Mouse (Mus musculus) liver, embryonic 15.5 days (tissue): Measurements from ENCODE around the gene 0610010K14Rik. TPM values are rescaled to one million over a fixed set of nuclear protein-coding genes. Genes with fewer than 3 reads are reported as not detected.

Experiments used
- ATAC-seq: fragments of 200-750 bp; cut with Nextera tagmentation; 2 replicates; pipeline ENCODE4 v1.8.0; 2017; ENCODE audit warnings: moderate number of reproducible peaks, mild to moderate bottlenecking, moderate library complexity; ENCODE audit not compliant: insufficient read depth
- H3K27ac ChIP-seq: fragments of 300-500 bp; sonication (generic); replicated peaks from 2 replicates; pipeline ENCODE4 v1.5.1; 2015; ENCODE audit warnings: mild to moderate bottlenecking, inconsistent platforms
- H3K27me3 ChIP-seq: fragments of 300-500 bp; sonication (generic); 2 replicates; pipeline ENCODE4 v1.6.1; 2015; ENCODE audit warnings: mild to moderate bottlenecking, inconsistent platforms
- H3K36me3 ChIP-seq: fragments of 300-500 bp; sonication (generic); replicated peaks from 2 replicates; pipeline ENCODE4 v1.6.1; 2015; ENCODE audit warnings: moderate library complexity, mild to moderate bottlenecking, inconsistent platforms
- H3K4me1 ChIP-seq: fragments of 300-500 bp; sonication (generic); replicated peaks from 2 replicates; pipeline ENCODE4 v1.6.1; 2015; ENCODE audit warnings: inconsistent platforms
- H3K4me2 ChIP-seq: fragments of 300-500 bp; sonication (generic); 2 replicates; pipeline ENCODE4 v1.6.1; 2015; ENCODE audit warnings: moderate library complexity, mild to moderate bottlenecking, inconsistent platforms
- H3K4me3 ChIP-seq: fragments of 300-500 bp; sonication (generic); replicated peaks from 2 replicates; pipeline ENCODE4 v1.5.1; 2015; ENCODE audit warnings: mild to moderate bottlenecking, inconsistent platforms
- H3K9ac ChIP-seq: fragments of 300-500 bp; sonication (generic); 2 replicates; pipeline ENCODE4 v1.6.1; 2015; ENCODE audit warnings: moderate library complexity, mild to moderate bottlenecking, inconsistent platforms
- H3K9me3 ChIP-seq: fragments of 300-500 bp; sonication (generic); replicated peaks from 2 replicates; pipeline ENCODE4 v1.6.1; 2016; ENCODE audit warnings: inconsistent platforms
- WGBS: fragments of 180-500 bp; shearing (Covaris S2); methylation state at CpG from one replicate; pipeline ENCODE4 v1.1.7; 2015; ENCODE audit warnings: mixed read lengths; ENCODE audit not compliant: insufficient replicate concordance; 5-methylcytosine and 5-hydroxymethylcytosine counted together
- microRNA counts: library from miRNA; unstranded; fragments of <30 nt; microRNA quantifications from one replicate; lab custom pipeline; 2016
- microRNA-seq: library from miRNA; unstranded; fragments of <30 nt; microRNA quantifications from one replicate; pipeline ENCODE4, GENCODE M21; 2016
- polyA plus RNA-seq: library from polyadenylated mRNA; unstranded; fragments of >200 nt; fragmentation: Nextera tagmentation; extraction: Ambion mirVana; gene quantifications from 2 replicates; pipeline ENCODE4 v1.2.1, GENCODE M21; 2015

The 0610010K14Rik gene
- polyA plus RNA-seq, 1 experiment from 2014 or later, result 62.2 TPM

DNA sequence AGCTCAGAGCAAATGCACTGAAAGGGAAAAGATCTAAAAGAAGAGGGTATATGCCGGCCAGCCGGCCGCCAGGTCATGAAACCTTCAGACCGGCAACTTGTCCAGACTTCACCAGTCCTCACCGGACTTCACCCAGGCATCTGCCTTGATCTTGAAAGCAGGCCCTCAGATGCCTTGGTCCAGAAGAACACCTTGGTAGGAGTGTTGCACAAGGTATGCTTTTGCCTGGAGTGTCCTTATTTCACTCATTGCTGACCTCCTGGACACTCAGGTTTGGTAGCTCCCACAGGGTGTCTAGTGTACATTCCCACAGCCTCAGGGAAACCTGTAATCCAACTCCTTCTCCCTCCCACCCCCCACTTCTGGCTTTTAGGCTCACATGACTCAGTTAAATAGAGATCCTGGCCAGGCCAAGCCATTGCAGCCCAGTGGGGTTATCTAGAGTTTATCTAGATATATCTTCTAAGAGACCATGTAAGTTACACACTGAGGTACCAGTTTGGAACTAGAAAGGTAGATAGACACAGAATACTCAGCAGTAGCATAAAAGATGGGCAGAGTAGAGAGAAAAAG, 37.6 kb downstream of the 0610010K14Rik start:
- H3K9ac ChIP-seq, result no peak overlapping the region
- WGBS, result 67% methylated on average over 5 of the region's 5 CpGs
- ATAC-seq, result no peak

DNA sequence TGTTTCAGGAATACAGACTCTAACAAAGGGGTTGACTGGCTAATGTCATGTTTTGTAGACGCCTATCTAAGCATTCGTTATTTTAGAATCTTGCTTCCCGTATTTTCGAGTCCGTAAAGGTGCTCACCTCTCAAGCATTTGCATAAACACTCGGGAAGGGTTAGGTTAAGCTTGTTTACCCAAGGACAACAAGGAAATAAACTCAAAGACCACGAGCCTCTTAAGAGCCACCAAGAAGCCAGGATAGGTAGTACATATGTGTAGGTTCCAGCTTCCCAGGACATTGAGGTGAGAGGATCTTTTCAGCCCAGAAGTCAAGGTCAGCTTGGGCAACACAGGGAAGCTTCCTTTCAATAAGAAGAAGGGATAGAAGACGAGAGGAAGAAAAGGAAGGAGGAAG, 38.6 kb downstream of the 0610010K14Rik start:
- ATAC-seq, result no peak
- Histone ChIP-seq H3K4me1 (0 out of 2 replicates have a peak, but pooled peaks cover 3% of the 10 kb centered on the region), H3K9me3 (no peaks in the 10 kb centered on the region), H3K36me3 (no peaks in the 10 kb centered on the region), H3K4me3 (no peak overlapping the region), H3K27me3 (0 out of 2 replicates have a peak, but pooled peaks cover 11% of the 10 kb centered on the region), H3K4me2 (no peak overlapping the region), H3K9ac (no peak overlapping the region), H3K27ac (no peak overlapping the region)
- 64% methylated on average over 8 of the region's 8 CpGs for WGBS

More for the DNA sequence above, 37.6 kb downstream of the 0610010K14Rik start:
- no peak overlapping the region for H3K4me2 ChIP-seq
- H3K27me3 ChIP-seq, result 0 out of 2 replicates have a peak, but pooled peaks cover 11% of the 10 kb centered on the region
- no peaks in the 10 kb centered on the region for H3K36me3 ChIP-seq
- 0 out of 2 replicates have a peak, but pooled peaks cover 3% of the 10 kb centered on the region for H3K4me1 ChIP-seq
- no peaks in the 10 kb centered on the region for H3K9me3 ChIP-seq
- no peak overlapping the region for H3K27ac ChIP-seq
- H3K4me3 ChIP-seq, result no peak overlapping the region

DNA sequence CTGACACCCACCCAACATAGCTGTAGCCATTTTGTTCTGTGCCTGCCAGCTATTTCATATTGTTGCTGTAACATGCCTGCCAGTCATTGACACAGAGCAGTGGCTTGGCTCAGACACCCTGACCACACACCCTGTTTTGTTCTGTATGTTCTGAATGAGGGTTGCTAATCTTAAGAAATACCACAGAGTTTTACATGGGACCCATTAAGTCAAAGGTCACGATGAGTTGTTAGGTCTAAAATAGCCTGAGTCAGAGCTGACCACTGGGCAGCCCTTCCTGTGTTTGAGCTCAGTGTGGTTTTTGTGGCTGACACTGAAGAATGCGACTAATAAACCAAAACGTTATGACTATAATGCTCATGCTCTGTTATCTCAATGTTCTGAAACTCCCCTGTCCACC, 39.4 kb downstream of the 0610010K14Rik start:
- no peak for ATAC-seq
- no peak overlapping the region for H3K27ac ChIP-seq

DNA sequence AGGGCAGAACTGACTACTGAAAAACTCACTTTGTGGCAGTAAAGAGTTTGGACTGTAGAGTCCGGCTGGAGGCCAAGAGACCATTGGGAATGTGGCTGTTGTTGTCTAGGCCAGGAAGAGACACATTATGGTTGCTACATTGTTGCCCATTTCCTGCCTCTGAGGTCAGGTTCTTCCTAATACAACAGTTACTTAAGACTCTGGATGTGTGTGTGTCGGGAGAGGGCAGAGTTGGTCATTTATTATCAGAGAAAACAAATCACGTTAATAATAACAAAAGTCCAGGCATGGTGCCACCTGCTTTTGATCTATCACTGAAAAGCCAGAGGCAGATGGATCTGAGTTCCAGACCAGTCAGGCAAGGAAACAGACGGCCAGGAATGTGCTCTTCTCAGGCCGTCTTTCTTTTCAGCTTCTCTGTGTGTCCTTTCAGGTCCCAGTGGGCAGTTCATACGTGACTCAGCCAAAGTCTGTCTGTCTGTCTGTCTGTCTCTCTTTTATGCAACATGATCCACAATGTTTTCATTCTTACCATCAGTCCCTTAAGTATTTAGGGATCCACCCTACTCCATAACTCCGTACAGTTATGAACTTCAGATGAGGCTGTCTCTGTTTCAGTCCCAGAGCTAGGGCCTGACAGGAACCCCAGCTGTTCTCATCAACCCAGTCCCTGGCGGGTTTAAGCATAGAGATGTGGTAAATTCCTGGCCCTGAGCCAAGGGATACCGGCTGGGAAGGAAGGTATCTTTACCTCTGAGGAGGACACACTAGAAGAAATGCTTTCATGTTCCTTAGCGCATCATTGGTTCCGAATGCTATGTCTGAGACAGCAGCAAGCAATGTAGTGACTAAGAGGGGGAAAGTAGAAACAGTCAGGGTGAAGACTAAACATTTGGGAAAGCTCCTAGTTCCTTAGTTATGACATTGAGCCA, 44.1 kb downstream of the 0610010K14Rik start:
- H3K9ac ChIP-seq, result no peak overlapping the region
- no peaks in the 10 kb centered on the region for H3K9me3 ChIP-seq
- no peak for ATAC-seq
- H3K27me3 ChIP-seq, result no peaks in the 10 kb centered on the region
- H3K36me3 ChIP-seq, result no peaks in the 10 kb centered on the region
- no peak overlapping the region for H3K27ac ChIP-seq
- WGBS, result 53% methylated on average over 11 of the region's 11 CpGs
- no peak overlapping the region for H3K4me3 ChIP-seq
- no peaks in the 10 kb centered on the region for H3K4me1 ChIP-seq
- no peak overlapping the region for H3K4me2 ChIP-seq

More for the DNA sequence above, 39.4 kb downstream of the 0610010K14Rik start:
- 0 out of 2 replicates have a peak, but pooled peaks cover 8% of the 10 kb centered on the region for H3K27me3 ChIP-seq
- WGBS, result 24% methylated on average over 3 of the region's 3 CpGs
- no peaks in the 10 kb centered on the region for H3K9me3 ChIP-seq
- H3K4me3 ChIP-seq, result no peak overlapping the region
- H3K4me2 ChIP-seq, result no peak overlapping the region
- no peaks in the 10 kb centered on the region for H3K36me3 ChIP-seq
- H3K9ac ChIP-seq, result no peak overlapping the region
- H3K4me1 ChIP-seq, result 0 out of 2 replicates have a peak, but pooled peaks cover 3% of the 10 kb centered on the region

DNA sequence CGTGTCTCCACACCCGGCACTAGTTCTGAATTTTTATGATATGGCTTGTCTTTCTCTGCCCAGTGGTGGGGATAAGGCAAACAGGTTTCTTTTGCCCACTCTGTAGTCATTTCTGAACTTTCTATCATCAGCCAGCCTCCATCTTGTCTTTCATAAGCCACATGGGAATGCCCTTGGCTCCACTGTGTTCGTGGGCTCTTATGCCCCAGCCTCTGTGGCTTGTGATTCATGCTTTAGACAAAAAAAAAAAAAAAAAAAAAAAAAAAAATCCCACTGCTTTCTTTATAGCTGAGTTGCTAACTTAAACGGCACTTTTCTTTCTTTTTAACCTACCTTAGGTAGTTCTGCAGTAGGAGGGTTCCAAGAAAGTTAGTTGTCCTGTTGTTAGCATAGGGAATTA, 45.6 kb downstream of the 0610010K14Rik start:
- Histone ChIP-seq H3K4me1 (no peaks in the 10 kb centered on the region), H3K9ac (no peak overlapping the region), H3K36me3 (no peaks in the 10 kb centered on the region), H3K27me3 (no peaks in the 10 kb centered on the region), H3K9me3 (no peaks in the 10 kb centered on the region), H3K27ac (no peak overlapping the region), H3K4me3 (no peak overlapping the region), H3K4me2 (no peak overlapping the region)
- ATAC-seq, result no peak
- 59% methylated on average over 4 of the region's 4 CpGs for WGBS

DNA sequence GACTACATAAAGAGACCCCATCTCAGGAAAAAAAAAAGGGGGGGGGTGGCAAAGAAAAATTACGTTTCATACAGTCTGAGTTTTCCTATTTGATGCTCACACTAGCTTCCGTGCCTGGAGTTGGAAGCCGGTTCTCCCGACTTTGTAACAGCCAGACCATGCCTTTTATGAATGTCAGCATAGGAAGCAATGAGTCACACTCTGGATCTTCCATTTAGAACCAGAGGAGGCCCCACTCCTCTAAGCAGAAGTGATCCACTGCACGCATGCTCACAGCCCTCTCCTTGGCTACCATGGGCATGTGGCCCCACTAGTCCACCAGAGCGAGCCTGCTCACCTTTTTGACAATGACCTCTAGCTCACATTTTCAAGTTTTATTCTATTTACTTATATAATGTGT, 46.5 kb downstream of the 0610010K14Rik start:
- WGBS, result 55% methylated on average over 6 of the region's 6 CpGs
- no peak overlapping the region for H3K27ac ChIP-seq
- no peak overlapping the region for H3K4me3 ChIP-seq
- no peaks in the 10 kb centered on the region for H3K27me3 ChIP-seq
- no peak overlapping the region for H3K4me2 ChIP-seq
- ATAC-seq, result no peak
- H3K9ac ChIP-seq, result no peak overlapping the region
- no peaks in the 10 kb centered on the region for H3K36me3 ChIP-seq
- no peaks in the 10 kb centered on the region for H3K4me1 ChIP-seq
- no peaks in the 10 kb centered on the region for H3K9me3 ChIP-seq

DNA sequence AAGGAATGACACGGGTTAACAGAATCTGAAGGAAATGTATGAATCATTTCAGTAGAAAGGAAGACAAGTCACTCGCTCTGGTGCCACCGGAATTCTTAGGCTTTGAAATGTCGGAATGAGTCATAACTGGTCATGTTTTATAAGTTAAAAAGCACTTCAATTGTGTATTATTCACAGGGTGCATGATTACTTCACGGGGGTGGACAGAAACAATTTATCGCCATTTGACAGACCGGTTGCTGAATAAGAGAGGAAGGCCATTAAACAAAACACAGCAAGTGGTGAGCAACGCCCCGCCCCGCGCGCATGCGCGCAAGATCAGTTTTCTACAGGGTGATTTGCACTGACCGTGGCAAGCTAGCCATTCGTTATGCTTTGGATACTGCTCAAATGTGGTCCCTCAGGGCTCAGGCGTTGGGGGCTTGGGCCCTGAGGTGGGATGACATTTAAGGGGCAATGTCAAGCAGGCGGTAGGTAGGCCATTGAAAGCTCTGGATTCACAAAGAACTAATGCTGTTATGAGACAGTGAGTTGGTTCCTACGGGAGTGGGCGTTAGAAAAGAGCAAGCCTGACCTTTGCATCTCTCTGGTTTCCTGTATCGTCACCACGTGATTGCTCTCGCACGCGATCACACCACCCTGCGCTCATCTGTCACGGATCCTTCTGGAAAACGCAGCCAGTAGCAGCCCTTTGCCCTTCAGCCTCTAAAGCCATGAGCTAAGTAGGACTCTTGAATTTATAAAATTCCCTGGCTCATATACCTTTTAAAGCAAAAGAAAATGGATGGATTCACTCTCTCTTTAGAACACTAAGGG, 48.2 kb downstream of the 0610010K14Rik start:
- ATAC-seq, result no peak
- WGBS, result 78% methylated on average over 28 of the region's 28 CpGs

More for the DNA sequence above, 48.2 kb downstream of the 0610010K14Rik start:
- Histone ChIP-seq H3K9ac (no peak overlapping the region), H3K36me3 (no peaks in the 10 kb centered on the region), H3K27me3 (no peaks in the 10 kb centered on the region), H3K4me3 (no peak overlapping the region), H3K4me2 (no peak overlapping the region), H3K9me3 (no peaks in the 10 kb centered on the region), H3K4me1 (no peaks in the 10 kb centered on the region), H3K27ac (no peak overlapping the region)

MicroRNA genes within 50 kb of the gene (microRNA counts, 519-probe panel; counts per million panel counts)
- not detected for microRNA mmu-miR-195 (lab: Ali Mortazavi, UCI)
- 2,008 counts per million, percentile 23 among the panel's probes with 10 or more counts for microRNA mmu-miR-497 (lab: Ali Mortazavi, UCI)

Small RNAs within 50 kb of the gene (microRNA-seq; reads per million reads assigned to microRNA genes)
- gene Mir195a (272 reads per million, percentile 64 among the genes with 10 or more reads in this experiment), gene Mir497 (not detected), gene Mir497b (not detected)

Other genes starting within 250 kb of the 0610010K14Rik start
- 252 and 262 TPM in 2 replicates for gene Gabarap, start 246.8 kb downstream of the 0610010K14Rik start, polyA plus RNA-seq
- gene Phf23, start 242.1 kb downstream of the 0610010K14Rik start, polyA plus RNA-seq, result 23.1 and 24.0 TPM in 2 replicates
- gene Dvl2, start 237.3 kb downstream of the 0610010K14Rik start, polyA plus RNA-seq, result 5.3 and 5.5 TPM in 2 replicates
- 111 and 124 TPM in 2 replicates for gene Acadvl, start 222.5 kb downstream of the 0610010K14Rik start, polyA plus RNA-seq
- gene Dlg4, start 221.0 kb downstream of the 0610010K14Rik start, polyA plus RNA-seq, result 0.63 and 0.93 TPM in 2 replicates
- gene Asgr1, start 183.8 kb downstream of the 0610010K14Rik start, polyA plus RNA-seq, result 6.8 and 7.3 TPM in 2 replicates
- gene Asgr2, start 145.3 kb downstream of the 0610010K14Rik start, polyA plus RNA-seq, result 10.7 and 13.0 TPM in 2 replicates
- 2.6 and 2.9 TPM in 2 replicates for gene Mgl2, start 107.6 kb downstream of the 0610010K14Rik start, polyA plus RNA-seq
- gene Clec10a, start 81.7 kb downstream of the 0610010K14Rik start, polyA plus RNA-seq, result 0.39 and 0.60 TPM in 2 replicates
- 1.6 and 1.7 TPM in 2 replicates for gene Slc16a11, start 25.2 kb downstream of the 0610010K14Rik start, polyA plus RNA-seq
- gene Slc16a13, start 16.9 kb downstream of the 0610010K14Rik start, polyA plus RNA-seq, result 3.5 and 4.4 TPM in 2 replicates
- 2.1 and 2.2 TPM in 2 replicates for gene Bcl6b, start 8.1 kb downstream of the 0610010K14Rik start, polyA plus RNA-seq
- 5.2 and 5.3 TPM in 2 replicates for gene Gm21988, start 1.9 kb upstream of the 0610010K14Rik start, polyA plus RNA-seq
- 146 and 150 TPM in 2 replicates for gene Rnasek, start 1.9 kb upstream of the 0610010K14Rik start, polyA plus RNA-seq
- gene Alox12, start 17.4 kb upstream of the 0610010K14Rik start, polyA plus RNA-seq, result 13.8 and 14.5 TPM in 2 replicates
- gene Alox12e, start 84.7 kb upstream of the 0610010K14Rik start, polyA plus RNA-seq, result 0.16 TPM in 1 of 2 replicates, not detected in the other
- gene Alox15, start 114.1 kb upstream of the 0610010K14Rik start, polyA plus RNA-seq, result 1.3 and 1.6 TPM in 2 replicates
- 13.5 and 14.5 TPM in 2 replicates for gene Pelp1, start 172.1 kb upstream of the 0610010K14Rik start, polyA plus RNA-seq
- gene Arrb2, start 194.7 kb upstream of the 0610010K14Rik start, polyA plus RNA-seq, result 15.6 and 16.5 TPM in 2 replicates
- 13.2 and 14.4 TPM in 2 replicates for gene Med11, start 214.0 kb upstream of the 0610010K14Rik start, polyA plus RNA-seq
- gene Zmynd15, start 221.5 kb upstream of the 0610010K14Rik start, polyA plus RNA-seq, result 0.22 and 0.26 TPM in 2 replicates
- gene Cxcl16, start 222.1 kb upstream of the 0610010K14Rik start, polyA plus RNA-seq, result 2.0 and 2.2 TPM in 2 replicates